Mouse (Mus musculus): ENCODE data around the gene 1600002K03Rik.
A peak's percentile ranks its signal among the peaks of the same experiment; 100 is the strongest.

GRCm38 (mm10) chr10:80144864-80145838, 27.6 kb upstream of the 1600002K03Rik start:
- peak; percentile 88 for TF ChIP-seq CTCF (IDR thresholded peaks at IDR 0.05; ENCODE audit: borderline replicate concordance, insufficient read depth, low read depth, low read length)
- no peak for TF ChIP-seq POLR2A (IDR thresholded peaks at IDR 0.05; ENCODE audit: borderline replicate concordance, insufficient read depth, low read length)

All from cerebellum, adult 2 months (tissue).